Mouse (Mus musculus) hindbrain, postnatal 0 days (tissue): Measurements from ENCODE around the gene Mrpl48. TPM values are rescaled to one million over a fixed set of nuclear protein-coding genes. Genes with fewer than 3 reads are reported as not detected.
A peak's percentile ranks its signal among the peaks of the same experiment; 100 is the strongest.

ENCODE experiments used
- ATAC-seq: fragments of 200-750 bp; cut with Nextera tagmentation; 2 replicates; pipeline ENCODE4 v1.8.0; 2017; ENCODE audit warnings: mild to moderate bottlenecking, moderate TSS enrichment, moderate library complexity
- DNase-seq: peaks from one replicate; pipeline ENCODE4 v3.0.0-alpha.2; 2015; ENCODE audit warnings: low spot score
- H3K27ac ChIP-seq: fragments of 300-500 bp; sonication (generic); 2 replicates; pipeline ENCODE4 v1.5.1; 2014; ENCODE audit warnings: mild to moderate bottlenecking
- H3K27me3 ChIP-seq: fragments of 300-500 bp; sonication (generic); 2 replicates; pipeline ENCODE4 v1.6.1; 2014; ENCODE audit warnings: low read length, mixed read lengths; ENCODE audit not compliant: insufficient read depth
- H3K36me3 ChIP-seq: fragments of 300-500 bp; sonication (generic); 2 replicates; pipeline ENCODE4 v1.6.1; 2014; ENCODE audit warnings: low read length, mixed read lengths; ENCODE audit not compliant: insufficient read depth
- H3K4me1 ChIP-seq: fragments of 300-500 bp; sonication (generic); 2 replicates; pipeline ENCODE4 v1.6.1; 2014; ENCODE audit warnings: antibody characterized with exemption, low read length, mixed read lengths; ENCODE audit not compliant: insufficient read depth
- H3K4me2 ChIP-seq: fragments of 300-500 bp; sonication (generic); 2 replicates; pipeline ENCODE4 v1.6.1; 2014; ENCODE audit warnings: low read depth, mild to moderate bottlenecking, low read length, moderate library complexity, mixed read lengths
- H3K4me3 ChIP-seq: fragments of 300-500 bp; sonication (generic); 2 replicates; pipeline ENCODE4 v1.5.1; 2014; ENCODE audit warnings: low read length
- H3K9ac ChIP-seq: fragments of 300-500 bp; sonication (generic); replicated peaks from 2 replicates; pipeline ENCODE4 v1.6.1; 2014; ENCODE audit warnings: mild to moderate bottlenecking, low read length, moderate library complexity, mixed read lengths
- H3K9me3 ChIP-seq: fragments of 300-500 bp; sonication (generic); 2 replicates; pipeline ENCODE4 v1.6.1; 2016; ENCODE audit warnings: low read length, mixed read lengths
- CTCF ChIP-seq: IDR thresholded peaks from 2 replicates; pipeline ENCODE4 v1.5.1; 2016; ENCODE audit warnings: antibody characterized with exemption, control low read depth, low read depth
- WGBS: fragments of 180-500 bp; shearing (Covaris S2); extraction: QIAGEN DNeasy Blood & Tissue Kit; methylation state at CpG from one replicate; pipeline ENCODE4 v1.1.7; 2014; 5-methylcytosine and 5-hydroxymethylcytosine counted together
- polyA plus RNA-seq: library from polyadenylated mRNA; unstranded; fragments of >200 nt; fragmentation: Nextera tagmentation; extraction: Ambion mirVana; gene quantifications from 2 replicates; pipeline ENCODE4 v1.2.1, GENCODE M21; 2015
- total RNA-seq: library from RNA; depleted of rRNA; stranded (reverse); fragments of >200 nt; gene quantifications from 2 replicates; pipeline ENCODE4 v1.2.3, GENCODE M21; 2014

The Mrpl48 gene
- total and polyA plus RNA-seq, 2 experiments from 2014 or later: 29.8 to 97.5 TPM

DNA sequence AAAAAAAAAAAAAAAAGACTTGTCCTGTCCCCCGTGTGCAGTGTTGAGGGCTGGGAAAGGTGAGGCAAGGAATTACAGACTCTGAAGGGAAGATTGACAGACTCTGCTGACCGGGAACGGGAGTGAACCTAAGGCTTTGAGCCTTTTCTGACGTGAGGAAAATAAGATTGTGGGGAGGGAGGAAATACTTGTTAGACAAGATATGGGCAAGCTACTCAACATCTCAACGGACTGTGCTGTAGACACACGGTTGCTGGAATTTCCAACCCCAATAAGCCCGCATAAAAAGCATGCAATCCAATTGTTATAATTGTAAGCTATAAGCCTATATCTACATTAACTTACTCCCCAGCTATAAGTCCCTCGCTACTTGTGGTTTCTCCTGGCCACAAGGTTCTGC, 83.4 kb downstream of the Mrpl48 start:
- no peaks in the 10 kb centered on the region for H3K36me3 ChIP-seq
- no peaks in the 10 kb centered on the region for H3K27me3 ChIP-seq
- TF ChIP-seq CTCF: no peak
- no peak overlapping the region for H3K4me3 ChIP-seq
- no peaks in the 10 kb centered on the region for H3K4me1 ChIP-seq
- H3K27ac ChIP-seq: no peak overlapping the region
- WGBS: 79% methylated on average over 8 of the region's 8 CpGs
- no peak overlapping the region for H3K4me2 ChIP-seq
- no peak overlapping the region for H3K9ac ChIP-seq
- DNase-seq (no peak), ATAC-seq (no peak)
- no peaks in the 10 kb centered on the region for H3K9me3 ChIP-seq

GRCm38 (mm10) chr7:100522222-100522621, 85.9 kb downstream of the Mrpl48 start:
- DNase-seq (no peak), ATAC-seq (no peak)
- Histone ChIP-seq H3K36me3 (no peaks in the 10 kb centered on the region), H3K4me2 (no peak overlapping the region), H3K9me3 (no peaks in the 10 kb centered on the region), H3K4me3 (no peak overlapping the region), H3K27me3 (no peaks in the 10 kb centered on the region), H3K9ac (no peak overlapping the region), H3K4me1 (no peaks in the 10 kb centered on the region), H3K27ac (no peak overlapping the region)
- WGBS: 73% methylated on average over 3 of the region's 3 CpGs
- TF ChIP-seq CTCF: no peak

DNA sequence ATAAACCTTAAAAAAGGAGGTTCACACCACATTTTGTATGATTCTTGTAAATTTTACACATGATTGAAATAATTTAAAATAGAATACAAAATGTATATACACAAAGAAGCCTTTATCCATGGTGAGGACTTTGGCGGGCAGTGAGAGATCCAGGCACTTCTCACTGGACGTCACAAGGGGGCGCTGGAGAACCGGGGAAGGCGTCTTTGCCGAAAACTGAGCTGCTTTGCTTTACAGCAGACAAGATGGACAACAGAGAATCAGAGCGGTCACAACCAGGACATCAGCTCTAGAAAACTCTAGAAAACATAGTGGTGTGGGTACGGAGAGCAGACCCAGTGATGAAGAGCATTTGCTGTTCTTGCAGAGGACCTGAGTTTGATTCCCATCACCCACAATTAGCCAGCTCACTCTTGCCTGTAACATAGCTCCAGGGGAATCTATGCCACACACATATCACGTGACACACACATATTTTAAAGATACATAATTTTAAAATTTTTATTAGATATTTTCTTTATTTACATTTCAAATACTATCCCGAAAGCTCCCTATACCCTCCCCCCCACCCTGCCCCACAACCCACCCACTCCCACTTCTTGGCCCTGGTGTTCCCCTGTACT, 87.3 kb downstream of the Mrpl48 start:
- WGBS: 20% methylated on average over 10 of the region's 10 CpGs
- Histone ChIP-seq H3K4me2 (no peak overlapping the region; the same call in 1 of the 2 replicates), H3K9ac (no peak overlapping the region), H3K27ac (no peak overlapping the region), H3K4me1 (no peaks in the 10 kb centered on the region), H3K27me3 (no peaks in the 10 kb centered on the region), H3K36me3 (no peaks in the 10 kb centered on the region), H3K4me3 (no peak overlapping the region), H3K9me3 (no peaks in the 10 kb centered on the region)
- TF ChIP-seq CTCF: peak; percentile 95
- DNase-seq: peak; percentile 88
- peak; percentile 72 for ATAC-seq

GRCm38 (mm10) chr7:100520204-100520603, 87.9 kb downstream of the Mrpl48 start:
- no peak overlapping the region for H3K4me3 ChIP-seq
- no peaks in the 10 kb centered on the region for H3K4me1 ChIP-seq
- H3K9ac ChIP-seq: no peak overlapping the region
- 74% methylated on average over 7 of the region's 7 CpGs for WGBS
- no peaks in the 10 kb centered on the region for H3K36me3 ChIP-seq
- H3K4me2 ChIP-seq: no peak overlapping the region
- TF ChIP-seq CTCF: no peak
- no peak overlapping the region for H3K27ac ChIP-seq
- no peak for ATAC-seq
- DNase-seq: no peak
- H3K27me3 ChIP-seq: no peaks in the 10 kb centered on the region
- no peaks in the 10 kb centered on the region for H3K9me3 ChIP-seq

- Histone ChIP-seq H3K27ac (no peak within 1 kb of the TSS), H3K4me2 (peak within 1 kb of the TSS; percentile 35), H3K4me1 (no peaks in the 10 kb centered on the region), H3K36me3 (no peaks in the 10 kb centered on the region), H3K4me3 (0 out of 2 replicates have a peak within 1 kb of the TSS, but pooled peaks have one; percentile 6), H3K9me3 (no peaks in the 10 kb centered on the region), H3K9ac (no peak within 1 kb of the TSS), H3K27me3 (no peaks in the 10 kb centered on the region)
- ATAC-seq: peak; percentile 83
- 41% methylated on average over 11 of the region's 11 CpGs for WGBS
- TF ChIP-seq CTCF: no peak
- peak; percentile 75 for DNase-seq
Measured at GRCm38 (mm10) chr7:100514573-100514972, 93.5 kb downstream of the Mrpl48 start, which contains the start of gene Dnajb13. Gene Dnajb13 (minus strand): TSS chr7:100514960.

DNA sequence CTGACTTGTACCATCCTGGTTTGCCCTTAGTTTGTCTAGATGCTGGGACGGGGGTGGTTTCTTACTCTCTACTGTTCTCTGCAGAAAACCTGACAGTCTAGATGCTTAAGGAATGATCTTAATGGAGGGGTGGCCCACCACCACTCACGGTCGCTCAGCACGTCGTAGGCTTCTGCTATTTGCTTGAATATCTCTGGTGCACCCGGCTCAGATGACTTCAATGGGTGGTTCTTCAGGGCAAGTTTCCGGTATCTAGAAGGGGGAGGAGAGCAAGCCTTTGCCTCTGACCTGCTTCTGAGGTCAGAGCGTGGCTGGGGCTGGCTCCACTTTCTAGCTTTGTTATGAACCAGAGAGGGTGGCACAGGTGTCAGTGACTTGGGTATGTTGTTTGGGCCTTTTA, 96.5 kb downstream of the Mrpl48 start:
- Histone ChIP-seq H3K36me3 (no peaks in the 10 kb centered on the region), H3K4me1 (no peaks in the 10 kb centered on the region), H3K9me3 (no peaks in the 10 kb centered on the region), H3K27me3 (no peaks in the 10 kb centered on the region), H3K27ac (no peak overlapping the region), H3K4me3 (no peak overlapping the region), H3K9ac (no peak overlapping the region), H3K4me2 (no peak overlapping the region)
- ATAC-seq (no peak), DNase-seq (no peak)
- no peak for TF ChIP-seq CTCF
- WGBS: 83% methylated on average over 8 of the region's 8 CpGs

DNA sequence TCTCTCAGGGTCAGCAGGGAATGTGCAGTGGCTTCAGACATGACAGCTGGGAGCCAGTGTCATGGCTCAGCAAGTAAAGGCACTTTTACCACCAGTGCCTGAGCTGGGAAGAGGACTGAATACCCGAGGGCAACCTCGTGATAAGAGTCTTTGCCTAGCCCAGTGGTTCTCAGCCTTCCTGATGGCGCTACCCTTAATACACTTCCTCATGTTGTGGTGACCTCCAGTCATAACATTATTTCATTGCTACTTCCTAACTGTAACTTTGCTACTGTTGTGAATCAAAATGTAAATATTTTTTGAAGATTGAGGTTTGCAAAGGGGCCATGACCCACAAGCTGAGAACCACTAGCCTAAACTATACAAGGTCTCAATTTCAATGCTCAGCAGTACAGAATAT, 99.4 kb downstream of the Mrpl48 start:
- H3K9me3 ChIP-seq: no peaks in the 10 kb centered on the region
- H3K36me3 ChIP-seq: no peaks in the 10 kb centered on the region
- TF ChIP-seq CTCF: no peak
- DNase-seq (no peak), ATAC-seq (no peak)
- no peaks in the 10 kb centered on the region for H3K4me1 ChIP-seq
- H3K4me2 ChIP-seq: no peak overlapping the region
- no peaks in the 10 kb centered on the region for H3K27me3 ChIP-seq
- H3K4me3 ChIP-seq: no peak overlapping the region
- 79% methylated on average over 3 of the region's 3 CpGs for WGBS
- H3K27ac ChIP-seq: no peak overlapping the region
- H3K9ac ChIP-seq: no peak overlapping the region
